Mouse (Mus musculus) limb, embryonic 11.5 days (tissue): ENCODE data around the gene Rad17. TPM values are rescaled to one million over a fixed set of nuclear protein-coding genes. Genes with fewer than 3 reads are reported as not detected.

ENCODE experiments used
- ATAC-seq: fragments of 200-750 bp; cut with Nextera tagmentation; 2 replicates; pipeline ENCODE4 v1.8.0; 2017; ENCODE audit warnings: low read depth; ENCODE audit not compliant: insufficient number of reproducible peaks, low FRiP score, low TSS enrichment
- DNase-seq: peaks from one replicate; pipeline ENCODE4 v3.0.0-alpha.2; 2015; ENCODE audit warnings: low spot score
- H3K27ac ChIP-seq: fragments of 300-500 bp; sonication (generic); replicated peaks from 2 replicates; pipeline ENCODE4 v1.5.1; 2014; ENCODE audit warnings: low read depth, mild to moderate bottlenecking, low read length
- H3K27me3 ChIP-seq: fragments of 300-500 bp; sonication (generic); 2 replicates; pipeline ENCODE4 v1.6.1; 2014; ENCODE audit warnings: mild to moderate bottlenecking, low read length, mixed read lengths; ENCODE audit not compliant: control insufficient read depth, insufficient read depth
- H3K36me3 ChIP-seq: fragments of 300-500 bp; sonication (generic); 2 replicates; pipeline ENCODE4 v1.6.1; 2014; ENCODE audit warnings: mild to moderate bottlenecking, low read length, moderate library complexity, mixed read lengths; ENCODE audit not compliant: control insufficient read depth, insufficient read depth
- H3K4me1 ChIP-seq: fragments of 300-500 bp; sonication (generic); 2 replicates; pipeline ENCODE4 v1.6.1; 2014; ENCODE audit warnings: low read length, mixed read lengths; ENCODE audit not compliant: control insufficient read depth, insufficient read depth
- H3K4me2 ChIP-seq: fragments of 300-500 bp; sonication (generic); 2 replicates; pipeline ENCODE4 v1.6.1; 2014; ENCODE audit warnings: low read depth, mild to moderate bottlenecking, moderate library complexity; ENCODE audit not compliant: severe bottlenecking
- H3K4me3 ChIP-seq: fragments of 300-500 bp; sonication (generic); 2 replicates; pipeline ENCODE4 v1.5.1; 2014; ENCODE audit warnings: low read depth, low read length
- H3K9ac ChIP-seq: fragments of 300-500 bp; sonication (generic); 2 replicates; pipeline ENCODE4 v1.6.1; 2014; ENCODE audit warnings: mild to moderate bottlenecking, low read length
- H3K9me3 ChIP-seq: fragments of 300-500 bp; sonication (generic); 2 replicates; pipeline ENCODE4 v1.6.1; 2016; ENCODE audit warnings: low read length; ENCODE audit not compliant: control insufficient read depth
- WGBS: fragments of 180-500 bp; shearing (Covaris S2); extraction: QIAGEN DNeasy Blood & Tissue Kit; methylation state at CpG from one replicate; pipeline ENCODE4 v1.1.7; 2014; 5-methylcytosine and 5-hydroxymethylcytosine counted together
- polyA plus RNA-seq: library from polyadenylated mRNA; unstranded; fragments of >200 nt; fragmentation: Nextera tagmentation; extraction: Ambion mirVana; gene quantifications from 2 replicates; pipeline ENCODE4 v1.2.1, GENCODE M21; 2014

Gene Rad17
- polyA plus RNA-seq, 1 experiment from 2014 or later: 31.2 TPM

- Histone ChIP-seq H3K4me3 (peak overlapping the region; percentile 63), H3K4me2 (peak overlapping the region; percentile 80; the same call in 1 of the 2 replicates), H3K4me1 (no peaks in the 10 kb centered on the region), H3K36me3 (no peaks in the 10 kb centered on the region), H3K27ac (no peak overlapping the region), H3K27me3 (no peaks in the 10 kb centered on the region), H3K9me3 (no peaks in the 10 kb centered on the region), H3K9ac (no peak overlapping the region)
- DNase-seq: no peak
- ATAC-seq: no peak
- WGBS: 57% methylated on average over 9 of the region's 9 CpGs
These were observed 19.4 kb upstream of the Rad17 start for GRCm38 (mm10) chr13:100670181-100670741.

GRCm38 (mm10) chr13:100669291-100670022, 18.6 kb upstream of the Rad17 start, which contains the start of gene Ccdc125:
Gene Ccdc125, plus strand, starts transcription at chr13:100669717.
- DNase-seq (peak; percentile 73), ATAC-seq (peak; percentile 63)
- no peaks in the 10 kb centered on the region for H3K36me3 ChIP-seq
- H3K27ac ChIP-seq: no peak within 1 kb of the TSS
- H3K9ac ChIP-seq: peak within 1 kb of the TSS; percentile 68
- H3K9me3 ChIP-seq: no peaks in the 10 kb centered on the region
- peak within 1 kb of the TSS; percentile 80 for H3K4me2 ChIP-seq
- H3K4me3 ChIP-seq: peak within 1 kb of the TSS; percentile 63
- H3K27me3 ChIP-seq: no peaks in the 10 kb centered on the region
- H3K4me1 ChIP-seq: no peaks in the 10 kb centered on the region
- WGBS: under 1% methylated on average over 44 of the region's 44 CpGs

- DNase-seq (peak; percentile 81), ATAC-seq (peak; percentile 70; the same call in 1 of the 2 replicates)
- no peak overlapping the region for H3K9ac ChIP-seq
- H3K36me3 ChIP-seq: 0 out of 2 replicates have a peak, but pooled peaks cover 2% of the 10 kb centered on the region
- H3K27ac ChIP-seq: no peak overlapping the region
- H3K9me3 ChIP-seq: no peaks in the 10 kb centered on the region
- H3K4me3 ChIP-seq: no peak overlapping the region
- WGBS: 39% methylated on average over 4 of the region's 4 CpGs
- H3K27me3 ChIP-seq: no peaks in the 10 kb centered on the region
- no peaks in the 10 kb centered on the region for H3K4me1 ChIP-seq
- H3K4me2 ChIP-seq: no peak overlapping the region
These were observed 9.1 kb upstream of the Rad17 start for GRCm38 (mm10) chr13:100659864-100660456.

- ATAC-seq: no peak
- Histone ChIP-seq H3K4me2 (no peak overlapping the region), H3K4me1 (no peaks in the 10 kb centered on the region), H3K9me3 (no peaks in the 10 kb centered on the region), H3K27ac (no peak overlapping the region), H3K36me3 (0 out of 2 replicates have a peak, but pooled peaks cover 2% of the 10 kb centered on the region), H3K27me3 (no peaks in the 10 kb centered on the region), H3K4me3 (no peak overlapping the region), H3K9ac (no peak overlapping the region)
- 97% methylated on average over 5 of the region's 5 CpGs for WGBS
- DNase-seq: no peak
These were observed 7.2 kb upstream of the Rad17 start for GRCm38 (mm10) chr13:100658091-100658490.

- Histone ChIP-seq H3K9me3 (no peaks in the 10 kb centered on the region), H3K27me3 (no peaks in the 10 kb centered on the region), H3K9ac (peak within 1 kb of the TSS; percentile 92), H3K36me3 (peaks cover 4% of the 10 kb centered on the region; the same call in 1 of the 2 replicates), H3K4me1 (peaks cover 4% of the 10 kb centered on the region), H3K27ac (peak within 1 kb of the TSS; percentile 96), H3K4me2 (peak within 1 kb of the TSS; percentile 65), H3K4me3 (peak within 1 kb of the TSS; percentile 74)
- 1% methylated on average over 42 of the region's 63 CpGs for WGBS
- DNase-seq: no peak
- no peak for ATAC-seq
These were observed 762 bp upstream of the Rad17 start, which contains the start of gene Taf9 for GRCm38 (mm10) chr13:100651439-100652186. Gene Taf9, plus strand, starts transcription at chr13:100651579.

- 96% methylated on average over 8 of the region's 8 CpGs for WGBS
- H3K36me3 ChIP-seq: peaks cover 7% of the 10 kb centered on the region; the same call in 1 of the 2 replicates
- no peak overlapping the region for H3K4me2 ChIP-seq
- peaks cover 4% of the 10 kb centered on the region for H3K4me1 ChIP-seq
- no peak for DNase-seq
- no peak overlapping the region for H3K27ac ChIP-seq
- H3K27me3 ChIP-seq: no peaks in the 10 kb centered on the region
- ATAC-seq: no peak
- H3K9ac ChIP-seq: no peak overlapping the region
- no peaks in the 10 kb centered on the region for H3K9me3 ChIP-seq
- no peak overlapping the region for H3K4me3 ChIP-seq
These were observed 2.6 kb downstream of the Rad17 start for GRCm38 (mm10) chr13:100648223-100648622.

- no peaks in the 10 kb centered on the region for H3K27me3 ChIP-seq
- no peak overlapping the region for H3K27ac ChIP-seq
- no peak overlapping the region for H3K4me2 ChIP-seq
- H3K4me3 ChIP-seq: no peak overlapping the region
- no peak overlapping the region for H3K9ac ChIP-seq
- H3K4me1 ChIP-seq: no peaks in the 10 kb centered on the region
- DNase-seq (no peak), ATAC-seq (no peak)
- no peaks in the 10 kb centered on the region for H3K9me3 ChIP-seq
- 93% methylated on average over 4 of the region's 4 CpGs for WGBS
- H3K36me3 ChIP-seq: peaks cover 19% of the 10 kb centered on the region; the same call in 1 of the 2 replicates
These were observed 8.2 kb downstream of the Rad17 start for GRCm38 (mm10) chr13:100642471-100643209.
